Mouse (Mus musculus): Measurements from ENCODE around the gene C1qtnf12.

- no peak for TF ChIP-seq CTCF (IDR thresholded peaks at IDR 0.05)
- no peak for TF ChIP-seq EP300 (IDR thresholded peaks at IDR 0.05; ENCODE audit: insufficient read depth, low read depth, low read length)
- TF ChIP-seq POLR2A (IDR thresholded peaks at IDR 0.05; ENCODE audit: insufficient read depth, low read depth, low read length) = no peak
Observed at GRCm38 (mm10) chr4:155991908-155992230, 29.8 kb downstream of the C1qtnf12 start.

Data from heart, adult 2 months (tissue).